Comparison of ENCODE assay signal across 10 mouse cellular contexts in genomic region chr4:59240160-59240559, GRCm38 (mm10).
"Had no signal": no experiment of that assay in that cellular context is flagged by ENCODE, and none has a peak within 500 bp of the region (broad histone marks: within the 10 kb centered on the region; RNA-seq: fewer than 3 reads in every experiment).

No protein-coding gene starts in this region.

- ATAC-seq: inflammation-experienced regulatory T-cells, adult 6 months; midbrain, embryonic 13.5 days had no signal

- H3K4me3 ChIP-seq: left cerebral cortex, adult 2 months; lung, embryonic 15.5 days; midbrain, embryonic 13.5 days; neural tube, embryonic 12.5 days had no signal

- H3K9ac ChIP-seq: lung, embryonic 15.5 days; midbrain, embryonic 13.5 days; neural tube, embryonic 12.5 days had no signal

- H3K27me3 ChIP-seq: lung, embryonic 15.5 days; midbrain, embryonic 13.5 days; neural tube, embryonic 12.5 days had no signal

- H3K27ac ChIP-seq: left cerebral cortex, adult 2 months; midbrain, embryonic 13.5 days; neural tube, embryonic 12.5 days had no signal

- H3K4me1 ChIP-seq: midbrain, embryonic 13.5 days; neural tube, embryonic 12.5 days had no signal

- H3K4me2 ChIP-seq: lung, embryonic 15.5 days; midbrain, embryonic 13.5 days; neural tube, embryonic 12.5 days had no signal

- DNase-seq: kidney, adult 2 months; kidney, postnatal 25 days; retina, postnatal 1 day; thymus, adult 18-20 months; thymus, postnatal 14 days had no signal

- H3K9me3 ChIP-seq: lung, embryonic 15.5 days; midbrain, embryonic 13.5 days; neural tube, embryonic 12.5 days had no signal

- H3K36me3 ChIP-seq: lung, embryonic 15.5 days; midbrain, embryonic 13.5 days; neural tube, embryonic 12.5 days had no signal
